Mouse (Mus musculus): ENCODE results near the gene Top3a.

The Top3a gene

GRCm38 (mm10) chr11:60712639-60713255 is 64.4 kb downstream of the Top3a start:
- no peak for DNase-seq (ENCODE audit: low read depth, low spot score)

GRCm38 (mm10) chr11:60712040-60712439 is 65.1 kb downstream of the Top3a start:
- no peak for DNase-seq (ENCODE audit: low read depth, low spot score)

GRCm38 (mm10) chr11:60711218-60711617 is 65.9 kb downstream of the Top3a start:
- no peak for DNase-seq (ENCODE audit: low read depth, low spot score)

GRCm38 (mm10) chr11:60709481-60710465 is 67.4 kb downstream of the Top3a start:
- no peak for DNase-seq (ENCODE audit: low read depth, low spot score)

GRCm38 (mm10) chr11:60708631-60709030 is 68.5 kb downstream of the Top3a start:
- no peak for DNase-seq (ENCODE audit: low read depth, low spot score)

GRCm38 (mm10) chr11:60707672-60708071 is 69.5 kb downstream of the Top3a start:
- no peak for DNase-seq (ENCODE audit: low read depth, low spot score)

GRCm38 (mm10) chr11:60706696-60707480 is 70.3 kb downstream of the Top3a start:
- no peak for DNase-seq (ENCODE audit: low read depth, low spot score)

GRCm38 (mm10) chr11:60706076-60706475 is 71.1 kb downstream of the Top3a start:
- DNase-seq (ENCODE audit: low read depth, low spot score), result no peak

- no peak for DNase-seq (ENCODE audit: low read depth, low spot score)
Measured at GRCm38 (mm10) chr11:60705255-60705654, 71.9 kb downstream of the Top3a start.

GRCm38 (mm10) chr11:60704023-60704880 is 72.9 kb downstream of the Top3a start:
- DNase-seq (ENCODE audit: low read depth, low spot score), result no peak

- peak; percentile 70 for DNase-seq (ENCODE audit: low read depth, low spot score)
Measured at GRCm38 (mm10) chr11:60703131-60703530, 74.0 kb downstream of the Top3a start.

- DNase-seq (ENCODE audit: low read depth, low spot score), result no peak
Measured at GRCm38 (mm10) chr11:60701611-60702010, 75.6 kb downstream of the Top3a start.

- peak; percentile 33 for DNase-seq (ENCODE audit: low read depth, low spot score)
Measured at GRCm38 (mm10) chr11:60700320-60701185, 76.6 kb downstream of the Top3a start.

GRCm38 (mm10) chr11:60699524-60700075 is 77.6 kb downstream of the Top3a start, which contains the start of gene Llgl1:
Gene Llgl1 (plus strand): TSS chr11:60699723.
- DNase-seq (ENCODE audit: low read depth, low spot score), result peak; percentile 90

- no peak for DNase-seq (ENCODE audit: low read depth, low spot score)
Measured at GRCm38 (mm10) chr11:60698806-60699523, 78.2 kb downstream of the Top3a start.

GRCm38 (mm10) chr11:60697561-60697960 is 79.6 kb downstream of the Top3a start:
- peak; percentile 50 for DNase-seq (ENCODE audit: low read depth, low spot score)

- DNase-seq (ENCODE audit: low read depth, low spot score), result peak; percentile 44
Measured at GRCm38 (mm10) chr11:60696165-60696564, 81.0 kb downstream of the Top3a start.

Data from A20 (cell line).